Mouse (Mus musculus) kidney, postnatal 10 days (tissue): ENCODE results near the gene Abcb8.

Source experiments
- DNase-seq: peaks from one replicate; pipeline ENCODE4 v3.0.0; 2021; ENCODE audit warnings: mixed read lengths

Gene Abcb8

GRCm38 (mm10) chr5:24393392-24393997 lies at the start of gene Abcb8:
Gene Abcb8, plus strand, starts transcription at chr5:24393663.
- DNase-seq = peak; percentile 87

- peak; percentile 84 for DNase-seq
Measured at GRCm38 (mm10) chr5:24343977-24344436, 49.5 kb upstream of the Abcb8 start.

GRCm38 (mm10) chr5:24344477-24345051 lies 48.9 kb upstream of the Abcb8 start:
- DNase-seq = peak; percentile 84

GRCm38 (mm10) chr5:24346313-24346712 lies 47.1 kb upstream of the Abcb8 start:
- no peak for DNase-seq

GRCm38 (mm10) chr5:24347186-24347875 lies 46.1 kb upstream of the Abcb8 start:
- no peak for DNase-seq

- DNase-seq = peak; percentile 87
Measured at GRCm38 (mm10) chr5:24348128-24348527, 45.3 kb upstream of the Abcb8 start.

GRCm38 (mm10) chr5:24348546-24348945 lies 44.9 kb upstream of the Abcb8 start:
- DNase-seq = peak; percentile 63

- DNase-seq = no peak
Measured at GRCm38 (mm10) chr5:24350073-24350472, 43.4 kb upstream of the Abcb8 start.

GRCm38 (mm10) chr5:24350531-24351250 lies 42.8 kb upstream of the Abcb8 start:
- DNase-seq = peak; percentile 51

- DNase-seq = no peak
Measured at GRCm38 (mm10) chr5:24351278-24351677, 42.2 kb upstream of the Abcb8 start, which contains the start of gene Kcnh2. Gene Kcnh2, minus strand, starts transcription at chr5:24351604.

- DNase-seq = peak; percentile 92
Measured at GRCm38 (mm10) chr5:24351701-24352171, 41.7 kb upstream of the Abcb8 start.

- DNase-seq = peak; percentile 80
Measured at GRCm38 (mm10) chr5:24352251-24352859, 41.1 kb upstream of the Abcb8 start.

GRCm38 (mm10) chr5:24353327-24353726 lies 40.1 kb upstream of the Abcb8 start:
- DNase-seq = peak; percentile 28

GRCm38 (mm10) chr5:24356764-24357163 lies 36.7 kb upstream of the Abcb8 start:
- no peak for DNase-seq

GRCm38 (mm10) chr5:24357461-24357860 lies 36.0 kb upstream of the Abcb8 start:
- DNase-seq = peak; percentile 94

GRCm38 (mm10) chr5:24360792-24361454 lies 32.5 kb upstream of the Abcb8 start:
- DNase-seq = peak; percentile 90

- DNase-seq = no peak
Measured at GRCm38 (mm10) chr5:24363467-24363866, 30.0 kb upstream of the Abcb8 start.

GRCm38 (mm10) chr5:24364061-24364460 lies 29.4 kb upstream of the Abcb8 start:
- no peak for DNase-seq

- DNase-seq = peak; percentile 79
Measured at GRCm38 (mm10) chr5:24364508-24364907, 29.0 kb upstream of the Abcb8 start, which contains the start of gene Nos3. Gene Nos3, plus strand, starts transcription at chr5:24364810.

GRCm38 (mm10) chr5:24364963-24365362 lies 28.5 kb upstream of the Abcb8 start:
- no peak for DNase-seq

- DNase-seq = peak; percentile 42
Measured at GRCm38 (mm10) chr5:24365528-24365927, 27.9 kb upstream of the Abcb8 start.

GRCm38 (mm10) chr5:24366426-24366825 lies 27.0 kb upstream of the Abcb8 start:
- no peak for DNase-seq
